Mouse (Mus musculus) C2C12 (cell line): ENCODE measurements around the gene Card19.

ENCODE experiments used
- CTCF ChIP-seq: IDR thresholded peaks from one replicate; pipeline ENCODE4 v1.5.1; 2011; ENCODE audit not compliant: control insufficient read depth, insufficient read depth, insufficient read length
- MAX ChIP-seq: IDR thresholded peaks from one replicate; pipeline ENCODE4 v1.6.1; 2011; ENCODE audit warnings: mild to moderate bottlenecking, control low read depth

DNA sequence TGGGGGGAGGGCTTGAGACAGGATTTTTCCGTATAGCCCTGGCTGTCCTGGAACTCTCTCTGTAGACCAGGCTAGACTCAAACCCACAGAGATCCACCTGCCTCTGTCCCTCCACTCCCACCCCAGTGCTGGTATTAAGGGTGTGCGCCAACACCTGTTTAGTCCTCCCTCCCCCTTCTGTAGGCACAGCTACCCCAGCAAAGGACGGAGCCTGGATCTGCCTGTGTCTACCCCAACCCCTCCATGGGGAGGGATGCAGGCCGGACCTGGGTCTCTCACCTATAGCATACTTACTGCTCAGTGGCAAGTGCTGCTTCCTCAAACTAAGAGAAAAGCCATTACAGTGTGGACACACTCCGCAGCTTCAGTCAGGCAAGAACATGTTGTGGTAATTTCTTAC lies 35.6 kb downstream of the Card19 start:
- TF ChIP-seq MAX (no peak), CTCF (no peak)
